Mouse (Mus musculus) cerebellum, adult 2 months (tissue): ENCODE data around the gene Olfr26.

Experiments used
- CTCF ChIP-seq: fragments of 200-500 bp; IDR thresholded peaks from 2 replicates; pipeline ENCODE4 v1.5.1; 2011; ENCODE audit warnings: low read depth, mild to moderate bottlenecking, control low read depth, low read length, moderate library complexity, borderline replicate concordance; ENCODE audit not compliant: insufficient read depth
- POLR2A ChIP-seq: fragments of 200-500 bp; IDR thresholded peaks from 2 replicates; pipeline ENCODE4 v1.6.1; 2011; ENCODE audit warnings: low read length, control low read depth, borderline replicate concordance; ENCODE audit not compliant: insufficient read depth

DNA sequence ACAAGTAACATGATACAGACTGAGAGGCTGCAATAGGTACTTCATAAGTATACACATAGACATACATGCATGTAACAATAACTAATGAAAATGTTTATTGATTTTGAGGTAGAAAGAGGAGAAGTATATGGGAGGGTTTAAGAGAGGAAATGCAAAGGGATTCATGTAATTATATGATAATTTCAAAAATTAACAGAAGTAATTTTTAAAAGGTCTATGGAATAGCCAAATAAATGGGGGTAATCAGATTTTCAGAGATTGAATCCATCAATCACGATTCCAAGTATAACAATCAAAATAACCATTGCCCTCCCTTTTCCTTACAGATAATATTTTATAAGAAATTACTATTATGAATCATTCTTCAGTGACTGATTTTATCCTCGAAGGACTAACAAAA, 22.0 kb downstream of the Olfr26 start, which contains the start of gene Olfr926:
- TF ChIP-seq CTCF, result no peak
- TF ChIP-seq POLR2A, result no peak
